In the genomic region with DNA sequence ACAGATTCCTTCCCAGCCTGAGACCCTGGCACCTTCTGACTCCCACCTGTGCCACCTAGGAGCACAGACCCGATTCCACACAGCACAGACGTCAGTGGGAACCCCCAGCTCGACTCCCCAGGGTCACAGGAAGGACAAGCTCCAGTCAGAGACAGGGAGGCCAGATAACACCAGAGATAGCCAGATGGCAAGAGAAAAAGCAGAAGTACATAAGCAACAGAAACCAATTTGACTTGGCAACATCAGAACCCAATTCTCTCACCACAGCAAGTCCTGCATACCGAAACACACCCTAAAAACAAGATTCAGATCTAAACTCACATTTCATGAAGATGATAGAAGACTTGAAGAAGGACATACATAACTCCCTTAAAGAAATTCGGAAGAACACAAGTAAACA, we compare ENCODE assay signal across 40 mouse cellular contexts. TPM values are rescaled to one million over a fixed set of nuclear protein-coding genes. Genes with fewer than 3 reads are reported as not detected.
"Had no signal": no experiment of that assay in that cellular context is flagged by ENCODE, and none has a peak within 500 bp of the region (broad histone marks: within the 10 kb centered on the region; RNA-seq: fewer than 3 reads in every experiment).

No protein-coding gene starts in this region.

- ATAC-seq: hindbrain, embryonic 16.5 days; inflammation-experienced regulatory T-cells, adult 6 months; intestine, embryonic 15.5 days; intestine, postnatal 0 days; liver, postnatal 0 days had no signal

- H3K36me3 ChIP-seq: heart, embryonic 13.5 days; heart, embryonic 15.5 days; hindbrain, embryonic 10.5 days; hindbrain, embryonic 12.5 days; intestine, embryonic 15.5 days; limb, embryonic 13.5 days; limb, embryonic 15.5 days; liver, embryonic 13.5 days; liver, embryonic 15.5 days had no signal

- H3K4me2 ChIP-seq: heart, embryonic 11.5 days; heart, embryonic 13.5 days; heart, embryonic 15.5 days; hindbrain, embryonic 12.5 days; hindbrain, embryonic 14.5 days; intestine, embryonic 15.5 days; limb, embryonic 13.5 days; limb, embryonic 15.5 days; liver, embryonic 11.5 days; liver, embryonic 13.5 days; liver, embryonic 15.5 days had no signal

- H3K4me3 ChIP-seq: heart, adult 2 months; heart, embryonic 13.5 days; heart, embryonic 15.5 days; hindbrain, embryonic 10.5 days; hindbrain, embryonic 12.5 days; intestine, embryonic 15.5 days; layer of hippocampus, adult 2 months; limb, embryonic 13.5 days; limb, embryonic 15.5 days; liver, embryonic 13.5 days; liver, embryonic 15.5 days had no signal

- H3K27ac ChIP-seq: heart, adult 2 months; heart, embryonic 13.5 days; heart, embryonic 15.5 days; hindbrain, embryonic 10.5 days; hindbrain, embryonic 12.5 days; hindbrain, embryonic 14.5 days; intestine, embryonic 15.5 days; layer of hippocampus, adult 2 months; limb, embryonic 13.5 days; limb, embryonic 15.5 days; liver, embryonic 13.5 days; liver, embryonic 15.5 days had no signal

- H3K9me3 ChIP-seq: heart, embryonic 13.5 days; heart, embryonic 15.5 days; hindbrain, embryonic 10.5 days; hindbrain, embryonic 12.5 days; intestine, embryonic 15.5 days; limb, embryonic 13.5 days; limb, embryonic 15.5 days; liver, embryonic 13.5 days; liver, embryonic 15.5 days had no signal

- H3K4me1 ChIP-seq: heart, embryonic 13.5 days; heart, embryonic 15.5 days; hindbrain, embryonic 10.5 days; hindbrain, embryonic 12.5 days; intestine, embryonic 15.5 days; limb, embryonic 13.5 days; limb, embryonic 15.5 days; liver, embryonic 13.5 days; liver, embryonic 15.5 days had no signal

- H3K27me3 ChIP-seq: heart, embryonic 13.5 days; heart, embryonic 15.5 days; hindbrain, embryonic 12.5 days; intestine, embryonic 15.5 days; limb, embryonic 13.5 days; limb, embryonic 15.5 days; liver, embryonic 13.5 days; liver, embryonic 15.5 days had no signal

- H3K9ac ChIP-seq: heart, embryonic 13.5 days; heart, embryonic 15.5 days; hindbrain, embryonic 12.5 days; hindbrain, embryonic 14.5 days; intestine, embryonic 15.5 days; limb, embryonic 13.5 days; limb, embryonic 15.5 days; liver, embryonic 13.5 days; liver, embryonic 15.5 days; liver, postnatal 0 days had no signal

- DNase-seq: gastrocnemius, postnatal 14 days; gastrocnemius, postnatal 36 days; heart, adult 2 months; heart, postnatal 14 days; heart, postnatal 4 days; kidney, adult 18-20 months; kidney, adult 8-10 months; kidney, postnatal 10 days; kidney, postnatal 25 days; kidney, postnatal 4 days; left cerebral cortex, postnatal 4 days; liver, embryonic 13.5 days; liver, postnatal 0 days had no signal

RNA-seq across cellular contexts. Expression of a gene that starts 1.6 kb away (rescaled TPM):
- total RNA-seq: gastrocnemius, adult 18-20 months; gastrocnemius, adult 8-10 months; gastrocnemius, postnatal 14 days; gastrocnemius, postnatal 36 days; heart, adult 2 months; heart, postnatal 14 days; heart, postnatal 4 days; layer of hippocampus, adult 2 months; layer of hippocampus, postnatal 10 days; layer of hippocampus, postnatal 25 days; left cerebral cortex, adult 8-10 months; left cerebral cortex, postnatal 10 days; left cerebral cortex, postnatal 25 days; left cerebral cortex, postnatal 4 days had no signal
- polyA plus RNA-seq: gonadal fat pad, adult 2 months; heart, adult 2 months; heart, embryonic 11.5 days; heart, embryonic 13.5 days; heart, embryonic 15.5 days; heart, postnatal 0 days; hindbrain, embryonic 10.5 days; hindbrain, embryonic 12.5 days; hindbrain, embryonic 14.5 days; hindbrain, embryonic 16.5 days; inflammation-experienced regulatory T-cells, adult 6 months; intestine, embryonic 15.5 days; intestine, postnatal 0 days; kidney, embryonic 14.5 days; kidney, embryonic 16.5 days; limb, embryonic 11.5 days; limb, embryonic 13.5 days; limb, embryonic 15.5 days; liver, embryonic 11.5 days; liver, embryonic 13.5 days; liver, embryonic 15.5 days; liver, postnatal 0 days had no signal

RNA-seq across cellular contexts. Expression of a gene that starts 9.4 kb away (rescaled TPM):
- total RNA-seq: gastrocnemius, adult 18-20 months; gastrocnemius, adult 8-10 months; gastrocnemius, postnatal 14 days; gastrocnemius, postnatal 36 days; heart, adult 2 months; heart, postnatal 14 days; heart, postnatal 4 days; layer of hippocampus, adult 2 months; layer of hippocampus, postnatal 10 days; layer of hippocampus, postnatal 25 days; left cerebral cortex, adult 8-10 months; left cerebral cortex, postnatal 10 days; left cerebral cortex, postnatal 25 days; left cerebral cortex, postnatal 4 days had no signal
- polyA plus RNA-seq: gonadal fat pad, adult 2 months; heart, adult 2 months; heart, embryonic 11.5 days; heart, embryonic 13.5 days; heart, embryonic 15.5 days; heart, postnatal 0 days; hindbrain, embryonic 10.5 days; hindbrain, embryonic 12.5 days; hindbrain, embryonic 14.5 days; hindbrain, embryonic 16.5 days; intestine, embryonic 15.5 days; intestine, postnatal 0 days; kidney, embryonic 14.5 days; kidney, embryonic 16.5 days; limb, embryonic 11.5 days; limb, embryonic 13.5 days; limb, embryonic 15.5 days; liver, embryonic 11.5 days; liver, embryonic 13.5 days; liver, embryonic 15.5 days; liver, postnatal 0 days had no signal

RNA-seq across cellular contexts. Expression of a gene that starts 22.8 kb away (rescaled TPM):
- total RNA-seq: gastrocnemius, adult 18-20 months; gastrocnemius, adult 8-10 months; gastrocnemius, postnatal 14 days; gastrocnemius, postnatal 36 days; heart, adult 2 months; heart, postnatal 14 days; heart, postnatal 4 days; layer of hippocampus, adult 2 months; layer of hippocampus, postnatal 10 days; layer of hippocampus, postnatal 25 days; left cerebral cortex, adult 8-10 months; left cerebral cortex, postnatal 10 days; left cerebral cortex, postnatal 25 days; left cerebral cortex, postnatal 4 days had no signal
- polyA plus RNA-seq: gonadal fat pad, adult 2 months; heart, adult 2 months; heart, embryonic 11.5 days; heart, embryonic 13.5 days; heart, embryonic 15.5 days; heart, postnatal 0 days; hindbrain, embryonic 10.5 days; hindbrain, embryonic 12.5 days; hindbrain, embryonic 14.5 days; hindbrain, embryonic 16.5 days; inflammation-experienced regulatory T-cells, adult 6 months; intestine, embryonic 15.5 days; intestine, postnatal 0 days; kidney, embryonic 14.5 days; kidney, embryonic 16.5 days; limb, embryonic 11.5 days; limb, embryonic 13.5 days; limb, embryonic 15.5 days; liver, embryonic 11.5 days; liver, embryonic 13.5 days; liver, embryonic 15.5 days; liver, postnatal 0 days had no signal

RNA-seq across cellular contexts. Expression of a gene that starts 29.6 kb away (rescaled TPM):
- total RNA-seq: gastrocnemius, adult 18-20 months; gastrocnemius, adult 8-10 months; gastrocnemius, postnatal 14 days; gastrocnemius, postnatal 36 days; heart, adult 2 months; heart, postnatal 14 days; heart, postnatal 4 days; layer of hippocampus, adult 2 months; layer of hippocampus, postnatal 10 days; layer of hippocampus, postnatal 25 days; left cerebral cortex, adult 8-10 months; left cerebral cortex, postnatal 10 days; left cerebral cortex, postnatal 25 days; left cerebral cortex, postnatal 4 days had no signal
- polyA plus RNA-seq: gonadal fat pad, adult 2 months; heart, adult 2 months; heart, embryonic 11.5 days; heart, embryonic 13.5 days; heart, embryonic 15.5 days; heart, postnatal 0 days; hindbrain, embryonic 10.5 days; hindbrain, embryonic 12.5 days; hindbrain, embryonic 14.5 days; hindbrain, embryonic 16.5 days; inflammation-experienced regulatory T-cells, adult 6 months; intestine, embryonic 15.5 days; intestine, postnatal 0 days; kidney, embryonic 14.5 days; kidney, embryonic 16.5 days; limb, embryonic 11.5 days; limb, embryonic 13.5 days; limb, embryonic 15.5 days; liver, embryonic 11.5 days; liver, embryonic 13.5 days; liver, embryonic 15.5 days; liver, postnatal 0 days had no signal

RNA-seq across cellular contexts. Expression of a gene that starts 40.7 kb away (rescaled TPM):
- total RNA-seq: gastrocnemius, adult 18-20 months; gastrocnemius, adult 8-10 months; gastrocnemius, postnatal 14 days; gastrocnemius, postnatal 36 days; heart, adult 2 months; heart, postnatal 14 days; heart, postnatal 4 days; layer of hippocampus, adult 2 months; layer of hippocampus, postnatal 10 days; layer of hippocampus, postnatal 25 days; left cerebral cortex, adult 8-10 months; left cerebral cortex, postnatal 10 days; left cerebral cortex, postnatal 25 days; left cerebral cortex, postnatal 4 days had no signal
- polyA plus RNA-seq: gonadal fat pad, adult 2 months; heart, adult 2 months; heart, embryonic 11.5 days; heart, embryonic 13.5 days; heart, embryonic 15.5 days; heart, postnatal 0 days; hindbrain, embryonic 10.5 days; hindbrain, embryonic 12.5 days; hindbrain, embryonic 14.5 days; hindbrain, embryonic 16.5 days; inflammation-experienced regulatory T-cells, adult 6 months; intestine, embryonic 15.5 days; intestine, postnatal 0 days; kidney, embryonic 14.5 days; kidney, embryonic 16.5 days; limb, embryonic 11.5 days; limb, embryonic 13.5 days; limb, embryonic 15.5 days; liver, embryonic 11.5 days; liver, embryonic 13.5 days; liver, embryonic 15.5 days; liver, postnatal 0 days had no signal
